Mouse (Mus musculus) cerebellum, adult 2 months (tissue): ENCODE data around the gene Bad.
A peak's percentile ranks its signal among the peaks of the same experiment; 100 is the strongest.

Source experiments
- CTCF ChIP-seq: fragments of 200-500 bp; IDR thresholded peaks from 2 replicates; pipeline ENCODE4 v1.5.1; 2011; ENCODE audit warnings: low read depth, mild to moderate bottlenecking, control low read depth, low read length, moderate library complexity, borderline replicate concordance; ENCODE audit not compliant: insufficient read depth
- POLR2A ChIP-seq: fragments of 200-500 bp; IDR thresholded peaks from 2 replicates; pipeline ENCODE4 v1.6.1; 2011; ENCODE audit warnings: low read length, control low read depth, borderline replicate concordance; ENCODE audit not compliant: insufficient read depth

- TF ChIP-seq CTCF (peak; percentile 79), POLR2A (no peak)
These were observed 17.0 kb upstream of the Bad start for GRCm38 (mm10) chr19:6924461-6925306.
